Mouse (Mus musculus) left cerebral cortex, adult 2 months (tissue): ENCODE measurements at regions not wholly inside any gene's neighbourhood (a gene's known extent, or its start where the extent isn't known, plus 50 kb on each side); places are given as distances from the start of the nearest gene placed in this dataset.

ENCODE experiments used
- DNase-seq, 2 experiments: peaks; one replicate each; pipeline ENCODE4 v3.0.0; 2021 to 2022; ENCODE audit warnings: low spot score in 2 of 2, mixed read lengths in 1 of 2; ENCODE audit errors: extremely low spot score in 1 of 2
- H3K27ac ChIP-seq: fragments of 200-600 bp; 2 replicates; pipeline ENCODE4 v1.8.1; 2022
- H3K4me3 ChIP-seq: fragments of 200-600 bp; 2 replicates; pipeline ENCODE4 v1.8.1; 2022
- CTCF ChIP-seq: fragments of 200-600 bp; IDR thresholded peaks from 2 replicates; pipeline ENCODE4 v1.8.1; 2022; ENCODE audit warnings: antibody characterized with exemption, mild to moderate bottlenecking, moderate library complexity
- intact Hi-C: fragments of 180-260 bp; cut with DNase I; formaldehyde crosslinking; loops from one replicate; pipeline ENCODE4 v1.15.1; 2025

GRCm38 (mm10) chr15:67294797-67295196 lies 794.1 kb upstream of the Lrrc6 start:
- DNase-seq = no peak
- H3K4me3 ChIP-seq = no peak overlapping the region
- intact Hi-C loops = no loop called here
- no peak overlapping the region for H3K27ac ChIP-seq
- no peak for TF ChIP-seq CTCF

- no peak for TF ChIP-seq CTCF
- intact Hi-C loops = no loop called here
- H3K27ac ChIP-seq = no peak overlapping the region
- DNase-seq = no peak
- no peak overlapping the region for H3K4me3 ChIP-seq
Observed at GRCm38 (mm10) chr15:67289749-67290148, 789.0 kb upstream of the Lrrc6 start.

GRCm38 (mm10) chr15:67284941-67285340 lies 784.2 kb upstream of the Lrrc6 start:
- no peak overlapping the region for H3K27ac ChIP-seq
- no peak for TF ChIP-seq CTCF
- DNase-seq = no peak
- intact Hi-C loops = no loop called here
- no peak overlapping the region for H3K4me3 ChIP-seq

GRCm38 (mm10) chr15:67283275-67283972 lies 782.7 kb upstream of the Lrrc6 start:
- DNase-seq = no peak
- intact Hi-C loops = no loop called here
- no peak overlapping the region for H3K27ac ChIP-seq
- no peak for TF ChIP-seq CTCF
- no peak overlapping the region for H3K4me3 ChIP-seq

- no peak for TF ChIP-seq CTCF
- H3K4me3 ChIP-seq = no peak overlapping the region
- no peak overlapping the region for H3K27ac ChIP-seq
- DNase-seq = no peak
- intact Hi-C loops = no loop called here
Observed at GRCm38 (mm10) chr15:67278869-67279268, 778.2 kb upstream of the Lrrc6 start.

GRCm38 (mm10) chr15:67275058-67275457 lies 774.3 kb upstream of the Lrrc6 start:
- DNase-seq = no peak
- no peak for TF ChIP-seq CTCF
- intact Hi-C loops = no loop called here
- no peak overlapping the region for H3K27ac ChIP-seq
- no peak overlapping the region for H3K4me3 ChIP-seq

GRCm38 (mm10) chr15:67272397-67272796 lies 771.7 kb upstream of the Lrrc6 start:
- Histone ChIP-seq H3K4me3 (no peak overlapping the region), H3K27ac (no peak overlapping the region)
- intact Hi-C loops = no loop called here
- no peak for TF ChIP-seq CTCF
- no peak for DNase-seq

GRCm38 (mm10) chr15:67263723-67264122 lies 763.0 kb upstream of the Lrrc6 start:
- intact Hi-C loops = no loop called here
- Histone ChIP-seq H3K4me3 (no peak overlapping the region), H3K27ac (no peak overlapping the region)
- TF ChIP-seq CTCF = no peak
- DNase-seq = no peak

- intact Hi-C loops = no loop called here
- no peak for DNase-seq
- Histone ChIP-seq H3K4me3 (no peak overlapping the region), H3K27ac (no peak overlapping the region)
- TF ChIP-seq CTCF = no peak
Observed at GRCm38 (mm10) chr15:67263313-67263712, 762.6 kb upstream of the Lrrc6 start.

GRCm38 (mm10) chr15:67262269-67262668 lies 761.6 kb upstream of the Lrrc6 start:
- DNase-seq = no peak
- no peak overlapping the region for H3K27ac ChIP-seq
- TF ChIP-seq CTCF = no peak
- intact Hi-C loops = no loop called here
- H3K4me3 ChIP-seq = no peak overlapping the region

- intact Hi-C loops = no loop called here
- DNase-seq = no peak
- no peak overlapping the region for H3K27ac ChIP-seq
- no peak for TF ChIP-seq CTCF
- no peak overlapping the region for H3K4me3 ChIP-seq
Observed at GRCm38 (mm10) chr15:67260666-67261065, 760.0 kb upstream of the Lrrc6 start.

- intact Hi-C loops = no loop called here
- no peak for TF ChIP-seq CTCF
- Histone ChIP-seq H3K4me3 (no peak overlapping the region), H3K27ac (no peak overlapping the region)
- DNase-seq = no peak
Observed at GRCm38 (mm10) chr15:67249147-67249546, 748.4 kb upstream of the Lrrc6 start.

GRCm38 (mm10) chr15:67248471-67248870 lies 747.8 kb upstream of the Lrrc6 start:
- DNase-seq = no peak
- intact Hi-C loops = no loop called here
- no peak for TF ChIP-seq CTCF
- no peak overlapping the region for H3K4me3 ChIP-seq
- H3K27ac ChIP-seq = no peak overlapping the region
